Mouse (Mus musculus): ENCODE data around the gene Clmn.

DNA sequence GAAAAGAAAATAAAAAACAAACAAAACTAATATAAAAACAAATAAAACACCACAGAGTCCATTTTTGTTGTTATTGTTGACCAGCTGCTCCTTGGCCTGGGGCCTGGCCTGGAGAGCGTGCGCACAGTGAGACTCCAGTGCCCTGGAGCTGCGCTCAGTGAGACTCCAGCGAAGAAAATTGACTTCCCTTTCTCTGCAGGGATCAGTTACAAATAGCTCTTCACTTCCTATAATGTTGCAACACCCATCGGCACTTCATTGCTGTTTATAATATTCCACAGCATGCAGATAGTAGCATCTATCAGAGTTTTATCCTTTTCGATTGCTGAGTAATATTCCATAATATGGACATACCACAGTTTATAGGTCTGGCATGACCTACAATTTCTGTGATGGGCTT is 28.6 kb downstream of the Clmn start:
- TF ChIP-seq EP300 (optimal IDR thresholded peaks at IDR 0.05) = no peak
- TF ChIP-seq CTCF (IDR thresholded peaks at IDR 0.05; ENCODE audit: low read depth) = no peak
